ENCODE assay signal across 8 mouse cellular contexts in the genomic region with DNA sequence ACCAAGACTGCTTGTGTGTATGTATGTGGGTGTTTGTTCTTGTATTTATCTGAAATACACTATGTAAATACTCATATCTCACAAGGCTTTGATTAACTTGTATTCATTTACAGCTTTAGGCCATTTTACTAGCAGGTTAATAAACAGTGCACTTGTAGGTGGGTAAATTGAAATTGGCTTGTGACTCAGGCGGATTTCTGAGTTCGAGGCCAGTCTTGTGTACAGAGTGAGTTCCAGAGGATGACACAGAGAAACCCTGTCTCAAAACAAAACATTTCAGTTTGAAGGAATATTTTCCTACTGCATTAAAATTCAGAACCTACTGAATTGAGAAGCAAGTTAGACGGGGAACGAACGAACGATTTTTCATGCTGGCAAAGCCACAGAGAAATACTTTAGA. TPM values are rescaled to one million over a fixed set of nuclear protein-coding genes. Genes with fewer than 3 reads are reported as not detected.
A peak's percentile ranks its signal among the peaks of the same experiment; 100 is the strongest.
DNase-seq lines count a peak whose midpoint lies in the region; ATAC-seq and TF ChIP-seq lines count a peak whose summit lies in the region.

No protein-coding gene starts in this region.

- 77% methylated on average over 6 of the region's 6 CpGs for WGBS in heart, embryonic 13.5 days
- 55% methylated on average over 6 of the region's 6 CpGs for WGBS in hindbrain, postnatal 0 days
- 70% methylated on average over 6 of the region's 6 CpGs for WGBS in midbrain, embryonic 13.5 days

- peaks cover 14% of the 10 kb centered on the region for H3K36me3 ChIP-seq in heart, embryonic 13.5 days
- H3K36me3 ChIP-seq in hindbrain, postnatal 0 days (ENCODE audit: insufficient read depth, low read length), result no peaks in the 10 kb centered on the region
- no peaks in the 10 kb centered on the region for H3K36me3 ChIP-seq in midbrain, embryonic 13.5 days

- no peaks in the 10 kb centered on the region for H3K27me3 ChIP-seq in heart, embryonic 13.5 days (replicated peaks)
- H3K27me3 ChIP-seq in hindbrain, postnatal 0 days (ENCODE audit: insufficient read depth, low read length), result no peaks in the 10 kb centered on the region
- H3K27me3 ChIP-seq in midbrain, embryonic 13.5 days, result no peaks in the 10 kb centered on the region

- DNase-seq in heart, adult 11 months, result no peak
- DNase-seq in hindbrain, postnatal 0 days (ENCODE audit: low spot score), result no peak
- no peak for DNase-seq in gastrocnemius, adult 18-20 months (ENCODE audit: low spot score)
- no peak for DNase-seq in layer of hippocampus, adult 8-10 months (ENCODE audit: low spot score in 2 of 2)
- no peak for DNase-seq in urinary bladder, postnatal 10 days (ENCODE audit: low spot score)

- H3K27ac ChIP-seq in heart, embryonic 13.5 days (replicated peaks), result no peak overlapping the region
- H3K27ac ChIP-seq in bone marrow macrophage, adult 2 months (ENCODE audit: insufficient read depth, low read depth, low read length), result no peak overlapping the region
- H3K27ac ChIP-seq in hindbrain, postnatal 0 days, result no peak overlapping the region
- H3K27ac ChIP-seq in midbrain, embryonic 13.5 days, result no peak overlapping the region

- peaks cover 36% of the 10 kb centered on the region for H3K4me1 ChIP-seq in heart, embryonic 13.5 days
- peaks cover 20% of the 10 kb centered on the region for H3K4me1 ChIP-seq in bone marrow macrophage, adult 2 months (ENCODE audit: control insufficient read depth, insufficient read depth, low read length)
- peaks cover 19% of the 10 kb centered on the region for H3K4me1 ChIP-seq in hindbrain, postnatal 0 days (ENCODE audit: insufficient read depth, low read length)
- peaks cover 36% of the 10 kb centered on the region for H3K4me1 ChIP-seq in midbrain, embryonic 13.5 days (replicated peaks)

- H3K9me3 ChIP-seq in heart, embryonic 13.5 days, result no peaks in the 10 kb centered on the region
- no peaks in the 10 kb centered on the region for H3K9me3 ChIP-seq in hindbrain, postnatal 0 days (ENCODE audit: low read length)
- no peaks in the 10 kb centered on the region for H3K9me3 ChIP-seq in midbrain, embryonic 13.5 days

- ATAC-seq in heart, embryonic 13.5 days (ENCODE audit: extremely low read depth, insufficient number of reproducible peaks, low FRiP score, low TSS enrichment), result no peak
- ATAC-seq in hindbrain, postnatal 0 days, result no peak
- no peak for ATAC-seq in midbrain, embryonic 13.5 days

- no peak for TF ChIP-seq POLR2A in bone marrow macrophage, adult 2 months (IDR thresholded peaks at IDR 0.05; ENCODE audit: borderline replicate concordance, low read depth, low read length)

- H3K4me2 ChIP-seq in heart, embryonic 13.5 days, result peak overlapping the region; percentile 83
- H3K4me2 ChIP-seq in hindbrain, postnatal 0 days (ENCODE audit: low read depth, low read length), result peak overlapping the region; percentile 64
- peak overlapping the region; percentile 91 for H3K4me2 ChIP-seq in midbrain, embryonic 13.5 days (replicated peaks)

- peak overlapping the region; percentile 93 for H3K4me3 ChIP-seq in heart, embryonic 13.5 days
- peak overlapping the region; percentile 17; the same call in 1 of the 2 replicates for H3K4me3 ChIP-seq in bone marrow macrophage, adult 2 months (ENCODE audit: insufficient read depth, low read length)
- no peak overlapping the region; the same call in 1 of the 2 replicates for H3K4me3 ChIP-seq in hindbrain, postnatal 0 days (ENCODE audit: low read length)
- peak overlapping the region; percentile 66 for H3K4me3 ChIP-seq in midbrain, embryonic 13.5 days (replicated peaks)

- no peak for TF ChIP-seq CTCF in bone marrow macrophage, adult 2 months (IDR thresholded peaks at IDR 0.05; ENCODE audit: low read depth, low read length)
- TF ChIP-seq CTCF in hindbrain, postnatal 0 days (IDR thresholded peaks at IDR 0.05; ENCODE audit: low read depth), result no peak

- H3K9ac ChIP-seq in heart, embryonic 13.5 days, result peak overlapping the region; percentile 75
- no peak overlapping the region for H3K9ac ChIP-seq in hindbrain, postnatal 0 days (replicated peaks; ENCODE audit: low read length)
- peak overlapping the region; percentile 36; the same call in 1 of the 2 replicates for H3K9ac ChIP-seq in midbrain, embryonic 13.5 days (replicated peaks)

RNA-seq across cellular contexts. Expression of gene Pum2, which starts 2.4 kb away (rescaled TPM):
- 24.0 and 25.3 TPM in 2 replicates for polyA plus RNA-seq in heart, embryonic 13.5 days (2015; fragmentation: Nextera tagmentation; extraction: Ambion mirVana)
- 90.6 and 99.6 TPM in 2 replicates for polyA plus RNA-seq in bone marrow macrophage, adult 2 months (2012; ENCODE audit: insufficient read depth, insufficient read length, missing spikeins)
- 118 and 133 TPM in 2 replicates for total RNA-seq in hindbrain, postnatal 0 days (2014; rRNA removed)
- 31.1 and 34.5 TPM in 2 replicates for polyA plus RNA-seq in hindbrain, postnatal 0 days (2015; fragmentation: Nextera tagmentation; extraction: Ambion mirVana)
- 58.6 and 66.7 TPM in 2 replicates for polyA plus RNA-seq in midbrain, embryonic 13.5 days (2015; fragmentation: Nextera tagmentation; extraction: Ambion mirVana)
- 10 to 100 TPM; 76.3 to 92.5 TPM for total RNA-seq in gastrocnemius, adult 18-20 months (2021)
- total RNA-seq in layer of hippocampus, adult 8-10 months (2022), result 100 to 1,000 TPM; 170 to 200 (median 188) TPM
